Mouse (Mus musculus): Measurements from ENCODE around the gene Tulp1. TPM values are rescaled to one million over a fixed set of nuclear protein-coding genes. Genes with fewer than 3 reads are reported as not detected.
"Not testable (repeated sequence)": the region's sequence is repeated elsewhere in the genome, so short reads cannot be mapped to it uniquely, and the experiment has no call there.

Tulp1 gene
- total and polyA plus RNA-seq, 3 experiments, result not detected

- no peak for DNase-seq
- Histone ChIP-seq H3K9ac (ENCODE audit: low read depth, low read length) (no peak overlapping the region), H3K36me3 (ENCODE audit: control insufficient read depth, insufficient read depth, low read length) (peaks cover 4% of the 10 kb centered on the region; the same call in 1 of the 2 replicates), H3K27ac (no peak overlapping the region), H3K79me2 (replicated peaks; ENCODE audit: control insufficient read depth, insufficient read depth, low read length) (no peaks in the 10 kb centered on the region), H3K4me1 (ENCODE audit: control insufficient read depth, insufficient read depth, low read length) (peaks cover 2% of the 10 kb centered on the region), H3K27me3 (ENCODE audit: control insufficient read depth, insufficient read depth, low read length) (no peaks in the 10 kb centered on the region), H3K4me3 (no peak overlapping the region)
- no peak for TF ChIP-seq CTCF (IDR thresholded peaks at IDR 0.05)
- TF ChIP-seq POLR2A (IDR thresholded peaks at IDR 0.05; ENCODE audit: insufficient read depth, low read depth, low read length), result peak; percentile 5; the same call in 1 of the 2 replicates
- intact Hi-C loops (cut with DNase I), result no loop called here
- WGBS, result 73% methylated on average over 7 of the region's 7 CpGs
Observed at GRCm38 (mm10) chr17:28331241-28332112, 33.5 kb downstream of the Tulp1 start.

- H3K27me3 ChIP-seq (ENCODE audit: control insufficient read depth, insufficient read depth, low read length); DNase-seq; H3K9ac ChIP-seq (ENCODE audit: low read depth, low read length); intact Hi-C loops (cut with DNase I); H3K79me2 ChIP-seq (replicated peaks; ENCODE audit: control insufficient read depth, insufficient read depth, low read length); H3K36me3 ChIP-seq (ENCODE audit: control insufficient read depth, insufficient read depth, low read length); H3K4me3 ChIP-seq; H3K27ac ChIP-seq; H3K4me1 ChIP-seq (ENCODE audit: control insufficient read depth, insufficient read depth, low read length): not testable (repeated sequence)
- WGBS, result 71% methylated on average over 8 of the region's 8 CpGs
Observed at GRCm38 (mm10) chr17:28330590-28330989, 34.4 kb downstream of the Tulp1 start.

- intact Hi-C loops (cut with DNase I), result no loop called here
- Histone ChIP-seq H3K36me3 (ENCODE audit: control insufficient read depth, insufficient read depth, low read length) (peaks cover 4% of the 10 kb centered on the region; the same call in 1 of the 2 replicates), H3K9ac (ENCODE audit: low read depth, low read length) (no peak overlapping the region), H3K4me1 (ENCODE audit: control insufficient read depth, insufficient read depth, low read length) (peaks cover 2% of the 10 kb centered on the region), H3K27ac (no peak overlapping the region), H3K27me3 (ENCODE audit: control insufficient read depth, insufficient read depth, low read length) (no peaks in the 10 kb centered on the region), H3K4me3 (no peak overlapping the region), H3K79me2 (replicated peaks; ENCODE audit: control insufficient read depth, insufficient read depth, low read length) (no peaks in the 10 kb centered on the region)
- 62% methylated on average over 2 of the region's 2 CpGs for WGBS
- TF ChIP-seq EP300 (IDR thresholded peaks at IDR 0.05; ENCODE audit: insufficient read depth, low read depth, low read length), result no peak
- no peak for TF ChIP-seq CTCF (IDR thresholded peaks at IDR 0.05)
- no peak for TF ChIP-seq POLR2A (IDR thresholded peaks at IDR 0.05; ENCODE audit: insufficient read depth, low read depth, low read length)
- DNase-seq, result no peak
Observed at GRCm38 (mm10) chr17:28330232-28330546, 34.8 kb downstream of the Tulp1 start.

- intact Hi-C loops (cut with DNase I), result loop anchor here (2.0 to 5.0 kb wide), 2 partner anchors 17 to 198 kb away; partner anchors contain the start of gene Fance
- WGBS, result 25% methylated on average over 4 of the region's 4 CpGs
- no peaks in the 10 kb centered on the region for H3K27me3 ChIP-seq (ENCODE audit: control insufficient read depth, insufficient read depth, low read length)
- peak overlapping the region; percentile 70 for H3K9ac ChIP-seq (ENCODE audit: low read depth, low read length)
- H3K36me3 ChIP-seq (ENCODE audit: control insufficient read depth, insufficient read depth, low read length), result peaks cover 4% of the 10 kb centered on the region; the same call in 1 of the 2 replicates
- H3K4me1 ChIP-seq (ENCODE audit: control insufficient read depth, insufficient read depth, low read length), result peaks cover 2% of the 10 kb centered on the region
- H3K27ac ChIP-seq, result no peak overlapping the region; the same call in 1 of the 2 replicates
- no peaks in the 10 kb centered on the region for H3K79me2 ChIP-seq (replicated peaks; ENCODE audit: control insufficient read depth, insufficient read depth, low read length)
- peak overlapping the region; percentile 89 for H3K4me3 ChIP-seq
- no peak for DNase-seq
- TF ChIP-seq CTCF (IDR thresholded peaks at IDR 0.05), result no peak
- TF ChIP-seq POLR2A (IDR thresholded peaks at IDR 0.05; ENCODE audit: insufficient read depth, low read depth, low read length), result 0 out of 2 replicates have a peak, but pooled peaks have one; percentile 9
Observed at GRCm38 (mm10) chr17:28329503-28330231, 35.4 kb downstream of the Tulp1 start.

- no peak for DNase-seq
- Histone ChIP-seq H3K27ac (peak overlapping the region; percentile 81), H3K4me1 (ENCODE audit: control insufficient read depth, insufficient read depth, low read length) (peaks cover 2% of the 10 kb centered on the region), H3K27me3 (ENCODE audit: control insufficient read depth, insufficient read depth, low read length) (no peaks in the 10 kb centered on the region), H3K9ac (ENCODE audit: low read depth, low read length) (peak overlapping the region; percentile 70), H3K79me2 (replicated peaks; ENCODE audit: control insufficient read depth, insufficient read depth, low read length) (no peaks in the 10 kb centered on the region), H3K36me3 (ENCODE audit: control insufficient read depth, insufficient read depth, low read length) (peaks cover 4% of the 10 kb centered on the region; the same call in 1 of the 2 replicates), H3K4me3 (peak overlapping the region; percentile 89)
- intact Hi-C loops (cut with DNase I), result loop anchor here (1.0 to 5.0 kb wide), 4 partner anchors 16 to 198 kb away; partner anchors contain the start of genes Fance and Tead3
- WGBS, result 2% methylated on average over 25 of the region's 25 CpGs
- TF ChIP-seq POLR2A (IDR thresholded peaks at IDR 0.05; ENCODE audit: insufficient read depth, low read depth, low read length) (no peak), EP300 (IDR thresholded peaks at IDR 0.05; ENCODE audit: insufficient read depth, low read depth, low read length) (no peak), CTCF (IDR thresholded peaks at IDR 0.05) (no peak)
Observed at GRCm38 (mm10) chr17:28328946-28329345, 36.1 kb downstream of the Tulp1 start.

Measured in heart, adult 2 months (tissue).